Mouse (Mus musculus) erythroblast, embryonic 14.5 days (primary cell): ENCODE data around the gene Ccdc106.

Experiments used
- GATA1 ChIP-seq: IDR thresholded peaks from 2 replicates; pipeline ENCODE4 v1.6.1; 2012; ENCODE audit warnings: low read length, inconsistent platforms, mixed read lengths
- TAL1 ChIP-seq: IDR thresholded peaks from 3 replicates; pipeline ENCODE4 v1.6.1; 2012; ENCODE audit warnings: low read length, inconsistent platforms, mixed read lengths

GRCm38 (mm10) chr7:5086921-5087440 lies 66.6 kb downstream of the Ccdc106 start:
- no peak for TF ChIP-seq GATA1
- TF ChIP-seq TAL1 = no peak
